Mouse (Mus musculus) heart, adult 11 months (tissue): ENCODE measurements at regions not wholly inside any gene's neighbourhood (a gene's known extent, or its start where the extent isn't known, plus 50 kb on each side); places are given as distances from the start of the nearest gene placed in this dataset.
"Not testable (repeated sequence)": the region's sequence is repeated elsewhere in the genome, so short reads cannot be mapped to it uniquely, and the experiment has no call there.

Source experiments
- DNase-seq: peaks from one replicate; pipeline ENCODE4 v3.0.0; 2022

DNA sequence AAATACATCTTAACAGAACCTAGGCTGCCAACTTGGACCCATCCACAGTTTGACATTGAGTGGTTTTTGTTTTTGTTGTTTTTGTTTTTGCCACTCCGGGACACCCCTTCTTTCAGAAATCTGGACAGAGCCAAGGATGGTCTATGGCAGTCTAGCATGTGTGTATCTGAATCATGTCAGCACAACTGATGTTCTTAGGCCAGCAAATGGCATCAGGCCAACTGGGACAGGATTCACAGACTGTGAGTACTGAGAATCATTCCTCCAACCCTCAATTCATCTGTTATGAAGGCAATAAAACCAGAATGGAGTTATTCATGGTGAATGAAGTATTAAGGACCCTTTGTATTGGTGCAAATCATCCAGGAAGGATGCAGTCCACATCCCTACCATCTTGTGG, 1372.5 kb upstream of the Rag2 start:
- DNase-seq = no peak

DNA sequence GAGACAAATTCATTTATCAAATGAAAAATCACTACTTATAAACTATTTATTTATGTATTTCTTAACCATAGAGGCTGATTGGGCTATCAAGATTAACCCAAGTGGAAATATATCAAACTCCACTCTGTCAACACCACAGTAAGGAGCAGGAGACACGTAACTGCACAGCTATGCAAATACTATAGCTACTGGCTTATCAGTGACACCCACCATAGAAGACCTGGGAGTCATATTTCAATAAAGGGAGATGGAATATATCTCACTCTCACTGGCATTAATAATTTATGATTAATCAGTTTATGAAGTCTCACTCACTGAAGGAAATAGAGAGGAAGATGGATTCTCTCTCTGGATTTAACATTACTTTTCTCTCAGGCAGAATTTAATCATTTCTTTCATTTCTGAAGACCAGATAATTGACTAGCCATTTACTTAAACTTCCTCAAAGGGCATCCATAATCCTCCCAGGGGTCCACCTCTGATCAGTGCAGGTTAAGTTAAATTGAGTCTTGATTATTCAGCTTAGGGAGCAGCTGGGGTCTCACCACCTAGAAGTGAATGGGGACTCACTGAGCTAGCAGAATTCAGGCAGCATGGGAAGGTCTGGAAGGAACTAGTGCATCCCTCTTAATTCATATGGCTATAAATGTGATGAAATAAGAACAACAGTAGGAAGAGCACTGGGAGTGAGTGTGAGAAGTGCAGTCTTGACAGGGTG, 1365.2 kb upstream of the Rag2 start:
- DNase-seq = no peak

DNA sequence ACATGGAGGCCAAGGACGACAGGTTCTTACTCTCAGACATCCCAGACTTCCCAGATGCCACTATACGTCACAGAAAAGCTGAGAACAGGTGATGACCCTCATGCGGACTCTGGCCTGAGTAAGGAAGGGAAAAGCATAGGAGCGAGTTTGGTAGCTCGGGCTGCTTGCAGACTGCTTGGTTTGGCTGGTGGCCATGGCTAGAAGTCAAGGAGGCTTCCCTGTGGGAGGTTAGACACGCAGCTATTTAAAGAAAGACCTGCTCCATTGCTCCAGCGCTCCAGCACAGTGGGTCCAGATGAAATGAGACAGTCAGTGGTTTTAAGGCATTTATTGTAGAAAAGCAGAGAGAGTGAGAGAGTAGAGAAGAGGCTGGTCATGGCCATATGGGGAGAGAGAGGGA, 1318.0 kb upstream of the Rag2 start:
- no peak for DNase-seq

DNA sequence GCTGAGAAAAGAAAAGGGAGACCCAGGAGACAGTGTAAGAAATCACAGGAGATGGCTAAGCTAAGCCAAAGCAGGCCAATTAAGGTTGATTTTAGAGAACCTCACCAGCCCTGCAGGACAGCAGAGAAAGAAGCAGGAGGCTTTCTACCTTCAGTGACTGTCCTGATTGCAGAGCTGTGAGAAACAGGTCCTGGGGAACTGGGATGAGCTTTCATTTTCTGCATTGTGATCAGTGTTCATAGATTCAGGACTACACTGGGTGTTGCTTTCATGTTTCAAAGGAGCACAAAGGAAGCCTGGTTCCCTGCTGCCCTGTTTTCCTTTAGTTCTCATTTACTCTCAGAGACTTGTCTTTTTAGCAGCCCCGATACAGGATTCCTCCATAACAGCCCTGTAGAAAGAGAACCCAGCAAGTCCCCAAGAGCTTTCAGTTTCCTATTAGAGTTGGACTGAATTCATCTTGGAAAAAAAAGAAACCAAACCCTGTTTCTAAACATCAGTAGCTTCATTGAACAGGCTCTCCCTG, 1311.7 kb upstream of the Rag2 start:
- no peak for DNase-seq

DNA sequence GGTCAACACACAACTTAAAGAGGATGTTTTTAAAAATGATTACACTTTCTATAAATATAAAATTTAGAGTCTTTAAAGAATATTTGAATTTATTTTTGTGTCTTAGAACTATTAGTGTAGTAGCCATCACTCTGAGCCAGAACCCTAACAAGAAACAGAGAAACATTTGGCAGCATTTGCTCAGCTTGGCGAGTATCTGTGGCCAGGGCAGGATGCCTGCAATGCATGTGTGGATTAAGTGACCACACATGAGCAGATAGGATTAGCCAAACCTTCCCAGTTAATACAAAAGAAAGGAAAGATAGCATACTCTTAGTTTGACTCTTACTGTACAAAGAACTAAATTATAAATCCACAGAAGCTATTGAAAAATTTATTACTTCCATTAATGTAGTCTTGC, 1304.1 kb upstream of the Rag2 start:
- no peak for DNase-seq

DNA sequence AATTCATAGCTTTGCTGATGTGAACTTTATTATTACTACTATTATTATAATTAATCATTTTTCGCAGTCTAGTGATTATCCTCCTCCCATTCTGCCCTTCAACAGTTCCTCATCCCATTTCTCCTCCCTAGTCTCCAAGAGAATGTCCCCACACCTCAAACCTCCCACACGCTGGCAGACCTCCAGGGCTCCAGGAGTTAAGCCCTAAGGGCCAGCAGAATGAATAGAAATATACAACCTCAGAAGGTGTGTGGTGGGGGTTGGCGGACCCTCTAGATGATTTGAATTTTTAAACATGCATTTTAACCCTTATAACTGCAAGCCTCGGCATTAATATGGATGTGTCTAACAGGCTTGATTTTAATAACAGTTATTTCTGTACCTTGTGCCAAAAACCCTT, 1283.8 kb upstream of the Rag2 start:
- DNase-seq = no peak

DNA sequence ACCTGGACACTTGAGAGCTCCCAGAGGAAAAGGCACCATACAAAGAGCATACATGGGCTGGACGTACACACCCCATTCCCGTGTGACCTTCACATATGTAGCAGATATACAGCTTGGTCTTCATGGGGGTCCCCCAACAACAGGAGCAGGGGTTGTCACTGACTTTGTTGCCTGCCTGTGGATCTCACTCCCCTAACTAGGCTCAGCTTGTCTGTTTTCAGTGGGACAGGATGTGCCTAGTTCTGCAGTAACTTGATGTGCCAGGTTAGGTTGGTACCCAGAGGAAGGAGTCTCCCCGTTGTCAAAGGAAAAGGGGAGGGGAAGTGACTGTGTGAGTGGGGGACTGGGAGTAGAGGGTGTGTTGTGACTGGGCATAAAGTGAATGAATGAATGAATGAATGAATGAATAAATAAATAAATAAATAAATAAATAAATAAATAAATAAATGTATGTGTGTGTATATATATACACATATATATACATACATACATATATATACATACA, 1279.5 kb upstream of the Rag2 start:
- DNase-seq = peak; percentile 85

DNA sequence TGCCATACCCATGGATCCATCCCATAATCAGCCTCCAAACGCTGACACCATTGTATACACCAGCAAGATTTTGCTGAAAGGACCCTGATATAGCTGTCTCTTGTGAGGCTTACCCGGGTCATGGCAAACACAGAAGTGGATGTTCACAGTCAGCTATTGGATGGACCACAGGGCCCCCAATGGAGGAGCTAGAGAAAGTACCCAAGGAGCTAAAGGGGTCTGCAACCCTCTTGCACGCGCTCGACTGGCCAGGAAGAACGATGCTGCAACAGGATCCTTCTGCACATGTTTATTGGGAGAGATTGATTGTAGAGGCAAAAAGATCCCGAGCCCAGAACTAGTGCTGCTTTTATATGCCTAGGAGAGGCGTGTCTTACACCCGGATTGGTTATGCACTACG, 1258.9 kb upstream of the Rag2 start:
- DNase-seq = peak; percentile 77

DNA sequence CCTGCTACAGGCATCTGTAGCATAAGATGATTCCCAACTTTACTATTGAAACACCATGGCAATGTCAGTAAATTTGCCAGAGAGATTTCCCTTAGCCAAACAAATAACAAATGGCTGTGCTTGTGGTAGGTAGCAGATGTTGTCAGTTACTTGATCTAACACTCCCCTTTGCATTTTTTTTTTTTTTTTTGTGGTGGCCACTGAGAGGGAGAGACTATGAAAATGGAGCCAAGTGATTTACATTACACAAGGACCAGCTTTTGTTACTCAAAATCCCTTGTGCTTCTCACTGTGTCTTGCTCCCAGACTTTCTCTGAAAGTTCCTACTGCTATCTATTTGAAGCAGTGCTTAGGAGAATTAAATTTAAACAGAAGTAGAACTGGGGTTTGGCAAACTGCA, 1224.7 kb upstream of the Rag2 start:
- no peak for DNase-seq

DNA sequence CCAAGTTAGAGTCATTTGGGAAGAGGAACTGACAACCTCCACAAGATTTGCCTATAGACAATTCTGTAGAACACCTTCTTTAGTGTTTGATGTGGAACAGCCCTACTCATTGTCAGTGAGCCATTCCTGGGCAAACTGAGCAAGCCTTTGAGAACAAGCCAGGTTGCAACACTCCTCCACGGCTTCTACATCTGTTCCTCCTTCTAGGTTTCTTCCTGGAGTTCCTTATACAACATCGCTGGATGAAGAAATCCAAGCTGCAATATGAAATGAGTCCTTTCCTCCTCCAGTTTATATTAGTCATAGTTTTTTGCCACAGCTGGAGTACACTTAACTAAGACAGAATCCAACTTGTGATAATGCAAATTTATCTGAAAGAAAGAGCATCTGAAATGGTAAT, 1197.9 kb upstream of the Rag2 start:
- DNase-seq = no peak

DNA sequence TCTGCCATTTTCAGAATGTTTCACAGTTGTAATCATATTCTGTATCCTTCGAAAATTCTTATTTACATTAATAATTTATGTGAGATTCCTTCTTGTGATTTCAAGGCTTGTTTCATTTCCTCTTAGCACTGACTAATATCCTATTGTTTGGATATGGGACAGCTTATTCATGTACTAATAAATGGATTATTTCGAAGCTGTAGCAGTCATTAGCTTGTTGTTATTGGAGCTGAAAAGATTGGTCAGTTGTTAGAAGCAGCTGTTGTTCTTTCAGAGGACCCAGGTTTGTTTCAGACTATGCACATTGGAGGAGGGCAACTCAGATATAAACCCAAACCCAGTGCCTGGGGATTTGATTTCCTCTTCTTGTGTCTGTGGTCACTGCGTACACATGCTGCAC, 1189.5 kb upstream of the Rag2 start:
- DNase-seq = no peak

DNA sequence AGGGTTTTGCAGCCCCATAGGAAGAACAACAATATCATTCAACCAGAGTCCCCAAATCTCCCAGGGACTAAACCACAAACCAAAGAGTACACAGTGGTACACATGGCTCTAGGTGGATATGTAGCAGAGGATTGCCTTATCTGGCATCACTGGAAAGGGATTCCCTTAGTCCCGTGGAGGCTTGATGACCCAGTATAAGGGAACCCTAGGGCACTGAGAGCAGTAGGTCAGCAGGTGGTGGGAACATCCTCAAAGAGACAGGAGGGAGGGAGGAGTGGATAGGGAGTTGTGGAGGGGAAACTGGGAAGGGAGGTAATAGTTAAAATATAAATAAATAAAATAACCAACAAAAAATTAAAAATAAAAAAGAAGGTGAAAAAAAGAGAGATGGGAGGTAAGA, 1178.7 kb upstream of the Rag2 start:
- DNase-seq = no peak

DNA sequence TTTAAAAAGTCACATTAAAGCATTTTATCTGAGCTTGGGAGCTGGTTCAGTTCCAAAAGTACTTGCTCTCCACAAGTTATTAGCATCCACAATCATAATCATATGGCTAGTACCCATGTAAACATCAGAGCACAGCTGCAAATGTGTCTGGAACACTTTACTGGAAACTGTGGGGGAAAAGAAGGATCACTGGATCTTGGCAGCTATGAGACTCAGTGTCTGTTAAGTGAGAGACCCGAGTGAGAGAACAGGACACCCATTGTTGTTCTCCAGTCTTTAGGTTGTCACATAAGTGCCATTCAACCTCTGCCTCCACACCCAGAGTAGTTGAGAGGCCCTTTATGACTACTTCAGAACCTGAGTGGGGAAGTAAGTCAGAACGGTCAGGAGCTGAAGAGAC, 1178.2 kb upstream of the Rag2 start:
- DNase-seq = no peak

DNA sequence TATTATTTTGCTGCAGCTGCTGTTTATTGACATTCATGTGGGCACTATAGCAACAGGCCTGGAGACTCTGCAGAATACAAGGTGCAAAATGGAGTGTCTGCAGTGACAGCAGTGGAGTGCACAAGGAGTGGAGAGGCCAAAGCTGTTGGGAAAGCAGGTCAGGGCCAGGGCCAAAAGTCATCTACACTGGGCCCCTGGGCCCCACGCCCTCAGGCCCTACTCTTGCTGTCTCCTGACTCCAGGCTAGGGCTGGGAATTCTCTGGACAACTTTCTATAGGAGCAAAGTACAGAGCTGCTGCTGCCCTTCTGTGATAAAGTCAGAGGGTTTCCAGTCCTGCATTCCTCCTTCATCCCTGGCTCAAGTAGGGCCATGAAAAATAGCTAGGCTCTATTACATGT, 1164.9 kb upstream of the Rag2 start:
- not testable (repeated sequence) for DNase-seq

DNA sequence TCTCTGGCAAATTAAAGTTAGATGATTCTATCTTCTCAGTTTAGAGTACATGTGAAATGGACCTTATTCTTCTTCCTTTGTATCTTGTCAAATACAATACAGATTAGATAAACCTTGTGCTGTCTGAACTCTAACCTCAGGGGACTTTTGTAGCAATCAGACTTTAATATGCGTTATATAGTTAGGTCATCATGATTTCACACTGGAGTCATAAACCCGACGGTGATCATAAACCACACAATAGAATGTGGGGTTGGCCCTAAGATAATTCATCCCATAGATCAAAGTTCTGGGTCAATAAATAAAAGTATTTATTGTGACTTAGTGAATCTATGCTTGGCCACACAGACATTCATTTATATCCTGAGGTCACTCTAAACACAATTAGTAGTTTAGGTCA, 1138.3 kb upstream of the Rag2 start:
- DNase-seq = not testable (repeated sequence)

DNA sequence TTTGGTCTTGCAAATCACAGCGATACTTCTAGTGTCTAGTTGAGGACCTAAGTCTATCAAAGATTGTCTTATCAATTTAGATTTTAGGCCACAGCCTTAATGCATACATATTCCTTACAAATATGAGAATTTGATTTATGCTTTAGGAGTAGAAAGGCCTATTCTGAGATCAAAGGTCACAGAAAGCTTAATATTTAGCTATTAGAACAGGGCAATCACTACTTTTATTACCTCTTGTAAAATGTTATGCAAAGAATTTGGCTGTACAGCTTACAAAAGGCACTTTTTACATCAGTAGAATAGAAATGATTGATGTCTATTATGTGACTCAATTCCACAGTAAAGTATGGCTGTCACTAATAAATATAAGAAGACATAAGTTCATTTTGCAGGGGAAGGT, 1119.4 kb upstream of the Rag2 start:
- DNase-seq = not testable (repeated sequence)
